Mouse (Mus musculus): ENCODE results near the gene Ubap1l. TPM values are rescaled to one million over a fixed set of nuclear protein-coding genes. Genes with fewer than 3 reads are reported as not detected.

Ubap1l gene
- polyA plus RNA-seq, 1 experiment: 1.1 TPM

- WGBS: 87% methylated on average over 1 of the region's 1 CpGs
- TF ChIP-seq CTCF (IDR thresholded peaks at IDR 0.05; ENCODE audit: control insufficient read depth, insufficient read depth, low read length) (no peak), POLR2A (IDR thresholded peaks at IDR 0.05; ENCODE audit: borderline replicate concordance, control insufficient read depth, low read depth, low read length) (no peak)
- H3K27ac ChIP-seq (ENCODE audit: control insufficient read depth, insufficient read depth, low read depth, low read length, poor library complexity): no peak overlapping the region
- H3K4me1 ChIP-seq (ENCODE audit: control insufficient read depth, insufficient read depth, low read length): no peaks in the 10 kb centered on the region; the same call in 1 of the 2 replicates
- H3K4me3 ChIP-seq (replicated peaks; ENCODE audit: control insufficient read depth, low read depth, low read length): no peak overlapping the region
Observed at GRCm38 (mm10) chr9:65358956-65359480, 1.8 kb upstream of the Ubap1l start.

- TF ChIP-seq POLR2A (IDR thresholded peaks at IDR 0.05; ENCODE audit: borderline replicate concordance, control insufficient read depth, low read depth, low read length) (no peak), CTCF (IDR thresholded peaks at IDR 0.05; ENCODE audit: control insufficient read depth, insufficient read depth, low read length) (no peak)
- Histone ChIP-seq H3K4me3 (replicated peaks; ENCODE audit: control insufficient read depth, low read depth, low read length) (no peak overlapping the region), H3K27ac (ENCODE audit: control insufficient read depth, insufficient read depth, low read depth, low read length, poor library complexity) (no peak overlapping the region), H3K4me1 (ENCODE audit: control insufficient read depth, insufficient read depth, low read length) (no peaks in the 10 kb centered on the region; the same call in 1 of the 2 replicates)
- WGBS: 89% methylated on average over 9 of the region's 9 CpGs
Observed at GRCm38 (mm10) chr9:65363684-65364083, 2.8 kb downstream of the Ubap1l start.

DNA sequence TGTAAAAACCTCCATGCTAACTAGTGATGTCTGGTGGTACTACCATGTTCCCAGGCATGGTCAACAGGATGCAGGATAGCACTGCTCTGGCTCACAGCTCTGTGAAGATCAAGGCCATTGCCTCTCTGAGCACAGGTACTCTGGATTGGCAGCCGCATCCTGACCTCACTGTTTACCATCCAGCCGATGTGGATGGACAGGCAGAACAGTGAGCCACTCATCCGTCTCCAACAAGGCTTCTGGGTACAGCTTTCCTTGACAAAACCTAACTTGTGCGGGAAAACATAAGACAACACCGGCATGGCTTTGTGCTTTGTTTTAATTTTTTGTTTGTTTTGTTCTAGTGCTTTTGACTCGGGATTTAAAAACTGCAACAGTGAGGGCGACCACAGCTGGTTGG lies 4.9 kb downstream of the Ubap1l start:
- WGBS: 85% methylated on average over 7 of the region's 7 CpGs
- Histone ChIP-seq H3K4me3 (replicated peaks; ENCODE audit: control insufficient read depth, low read depth, low read length) (no peak overlapping the region), H3K27ac (ENCODE audit: control insufficient read depth, insufficient read depth, low read depth, low read length, poor library complexity) (no peak overlapping the region), H3K4me1 (ENCODE audit: control insufficient read depth, insufficient read depth, low read length) (no peaks in the 10 kb centered on the region)
- TF ChIP-seq POLR2A (IDR thresholded peaks at IDR 0.05; ENCODE audit: borderline replicate concordance, control insufficient read depth, low read depth, low read length): no peak
- no peak for TF ChIP-seq CTCF (IDR thresholded peaks at IDR 0.05; ENCODE audit: control insufficient read depth, insufficient read depth, low read length)

- Histone ChIP-seq H3K27ac (ENCODE audit: control insufficient read depth, insufficient read depth, low read depth, low read length, poor library complexity) (no peak overlapping the region), H3K4me3 (replicated peaks; ENCODE audit: control insufficient read depth, low read depth, low read length) (no peak overlapping the region), H3K4me1 (ENCODE audit: control insufficient read depth, insufficient read depth, low read length) (no peaks in the 10 kb centered on the region)
- TF ChIP-seq POLR2A (IDR thresholded peaks at IDR 0.05; ENCODE audit: borderline replicate concordance, control insufficient read depth, low read depth, low read length) (no peak), CTCF (IDR thresholded peaks at IDR 0.05; ENCODE audit: control insufficient read depth, insufficient read depth, low read length) (no peak)
- WGBS: 88% methylated on average over 24 of the region's 24 CpGs
Observed at GRCm38 (mm10) chr9:65371756-65372155, 10.9 kb downstream of the Ubap1l start.

GRCm38 (mm10) chr9:65372449-65372848 lies 11.6 kb downstream of the Ubap1l start:
- H3K4me3 ChIP-seq (replicated peaks; ENCODE audit: control insufficient read depth, low read depth, low read length): no peak overlapping the region
- H3K4me1 ChIP-seq (ENCODE audit: control insufficient read depth, insufficient read depth, low read length): no peaks in the 10 kb centered on the region
- TF ChIP-seq CTCF (IDR thresholded peaks at IDR 0.05; ENCODE audit: control insufficient read depth, insufficient read depth, low read length): no peak
- TF ChIP-seq POLR2A (IDR thresholded peaks at IDR 0.05; ENCODE audit: borderline replicate concordance, control insufficient read depth, low read depth, low read length): no peak
- no peak overlapping the region for H3K27ac ChIP-seq (ENCODE audit: control insufficient read depth, insufficient read depth, low read depth, low read length, poor library complexity)
- 53% methylated on average over 4 of the region's 4 CpGs for WGBS

GRCm38 (mm10) chr9:65374468-65375162 lies 13.8 kb downstream of the Ubap1l start:
- no peak for TF ChIP-seq POLR2A (IDR thresholded peaks at IDR 0.05; ENCODE audit: borderline replicate concordance, control insufficient read depth, low read depth, low read length)
- TF ChIP-seq CTCF (IDR thresholded peaks at IDR 0.05; ENCODE audit: control insufficient read depth, insufficient read depth, low read length): no peak
- Histone ChIP-seq H3K4me1 (ENCODE audit: control insufficient read depth, insufficient read depth, low read length) (no peaks in the 10 kb centered on the region), H3K27ac (ENCODE audit: control insufficient read depth, insufficient read depth, low read depth, low read length, poor library complexity) (no peak overlapping the region), H3K4me3 (replicated peaks; ENCODE audit: control insufficient read depth, low read depth, low read length) (no peak overlapping the region)
- WGBS: 83% methylated on average over 5 of the region's 5 CpGs

- 75% methylated on average over 9 of the region's 9 CpGs for WGBS
- H3K4me3 ChIP-seq (replicated peaks; ENCODE audit: control insufficient read depth, low read depth, low read length): no peak overlapping the region
- no peak overlapping the region for H3K27ac ChIP-seq (ENCODE audit: control insufficient read depth, insufficient read depth, low read depth, low read length, poor library complexity)
- no peak for TF ChIP-seq POLR2A (IDR thresholded peaks at IDR 0.05; ENCODE audit: borderline replicate concordance, control insufficient read depth, low read depth, low read length)
- TF ChIP-seq CTCF (IDR thresholded peaks at IDR 0.05; ENCODE audit: control insufficient read depth, insufficient read depth, low read length): no peak
- no peaks in the 10 kb centered on the region for H3K4me1 ChIP-seq (ENCODE audit: control insufficient read depth, insufficient read depth, low read length)
Observed at GRCm38 (mm10) chr9:65375163-65375934, 14.5 kb downstream of the Ubap1l start.

GRCm38 (mm10) chr9:65381017-65381590 lies 20.3 kb downstream of the Ubap1l start:
- 78% methylated on average over 4 of the region's 4 CpGs for WGBS
- Histone ChIP-seq H3K4me3 (replicated peaks; ENCODE audit: control insufficient read depth, low read depth, low read length) (no peak overlapping the region), H3K4me1 (ENCODE audit: control insufficient read depth, insufficient read depth, low read length) (no peaks in the 10 kb centered on the region), H3K27ac (ENCODE audit: control insufficient read depth, insufficient read depth, low read depth, low read length, poor library complexity) (no peak overlapping the region)
- no peak for TF ChIP-seq POLR2A (IDR thresholded peaks at IDR 0.05; ENCODE audit: borderline replicate concordance, control insufficient read depth, low read depth, low read length)
- no peak for TF ChIP-seq CTCF (IDR thresholded peaks at IDR 0.05; ENCODE audit: control insufficient read depth, insufficient read depth, low read length)
